In genomic region chr11:43424386-43424785, GRCm38 (mm10) we compare ENCODE assay signal across 17 mouse cellular contexts. TPM values are rescaled to one million over a fixed set of nuclear protein-coding genes. Genes with fewer than 3 reads are reported as not detected.
DNase-seq lines count a peak whose midpoint lies in the region; ATAC-seq and TF ChIP-seq lines count a peak whose summit lies in the region.
"Had no signal": no experiment of that assay in that cellular context is flagged by ENCODE, and none has a peak within 500 bp of the region (broad histone marks: within the 10 kb centered on the region; RNA-seq: fewer than 3 reads in every experiment).

No protein-coding gene starts in this region.

- no peak overlapping the region for H3K4me3 ChIP-seq in intestine, postnatal 0 days (ENCODE audit: low read depth, low read length)
- H3K4me3 ChIP-seq in intestine, embryonic 15.5 days (replicated peaks), result no peak overlapping the region
- H3K4me3 ChIP-seq: embryonic facial prominence, embryonic 12.5 days; heart, embryonic 10.5 days; hindbrain, embryonic 13.5 days; lung, embryonic 15.5 days; midbrain, embryonic 13.5 days had no signal

- H3K9me3 ChIP-seq in intestine, postnatal 0 days (ENCODE audit: control insufficient read depth), result no peaks in the 10 kb centered on the region
- H3K9me3 ChIP-seq in intestine, embryonic 15.5 days, result no peaks in the 10 kb centered on the region
- H3K9me3 ChIP-seq: embryonic facial prominence, embryonic 12.5 days; heart, embryonic 10.5 days; hindbrain, embryonic 13.5 days; lung, embryonic 15.5 days; midbrain, embryonic 13.5 days had no signal

- no peak for ATAC-seq in intestine, postnatal 0 days
- no peak for ATAC-seq in intestine, embryonic 15.5 days
- ATAC-seq: midbrain, embryonic 13.5 days had no signal

- intact Hi-C loops in left cerebral cortex, postnatal 10 days (cut with DNase I), result no loop called here

- no peak overlapping the region for H3K4me2 ChIP-seq in intestine, postnatal 0 days (replicated peaks; ENCODE audit: low read depth)
- H3K4me2 ChIP-seq in intestine, embryonic 15.5 days (replicated peaks), result no peak overlapping the region
- H3K4me2 ChIP-seq: embryonic facial prominence, embryonic 12.5 days; hindbrain, embryonic 13.5 days; lung, embryonic 15.5 days; midbrain, embryonic 13.5 days had no signal

- whole genome bisulfite sequencing in intestine, postnatal 0 days, result 77% methylated on average over 5 of the region's 5 CpGs
- 76% methylated on average over 5 of the region's 5 CpGs for WGBS in intestine, embryonic 15.5 days

- H3K4me1 ChIP-seq in intestine, postnatal 0 days (replicated peaks; ENCODE audit: control insufficient read depth, insufficient read depth, low read length), result no peaks in the 10 kb centered on the region
- H3K4me1 ChIP-seq in intestine, embryonic 15.5 days (replicated peaks), result peaks cover 9% of the 10 kb centered on the region; the same call in 1 of the 2 replicates

- H3K27me3 ChIP-seq in intestine, postnatal 0 days (replicated peaks; ENCODE audit: control insufficient read depth, insufficient read depth, low read length), result no peaks in the 10 kb centered on the region
- no peaks in the 10 kb centered on the region for H3K27me3 ChIP-seq in intestine, embryonic 15.5 days (replicated peaks)
- H3K27me3 ChIP-seq: embryonic facial prominence, embryonic 12.5 days; hindbrain, embryonic 13.5 days; lung, embryonic 15.5 days; midbrain, embryonic 13.5 days had no signal

- peaks cover 22% of the 10 kb centered on the region; the same call in 1 of the 2 replicates for H3K36me3 ChIP-seq in intestine, postnatal 0 days (ENCODE audit: control insufficient read depth, insufficient read depth)
- no peaks in the 10 kb centered on the region for H3K36me3 ChIP-seq in intestine, embryonic 15.5 days
- H3K36me3 ChIP-seq: midbrain, embryonic 13.5 days had no signal

- peak; percentile 44 for DNase-seq in thymus, postnatal 4 days
- no peak for DNase-seq in thymus, adult 18-20 months
- no peak for DNase-seq in brain, embryonic 14.5 days (ENCODE audit: low read depth)
- no peak for DNase-seq in adrenal gland, adult 18-20 months (ENCODE audit: low spot score in 2 of 2)
- no peak for DNase-seq in left cerebral cortex, postnatal 10 days (ENCODE audit: extremely low spot score in 1 of 2, low spot score in 2 of 2)
- no peak for DNase-seq in right cerebral cortex, adult 18-20 months
- DNase-seq: cerebellum, adult 8-10 months; kidney, postnatal 10 days; thymus, adult 2 months had no signal

- no peak overlapping the region for H3K9ac ChIP-seq in intestine, postnatal 0 days (ENCODE audit: low read depth, low read length)
- no peak overlapping the region for H3K9ac ChIP-seq in intestine, embryonic 15.5 days
- H3K9ac ChIP-seq: embryonic facial prominence, embryonic 12.5 days; hindbrain, embryonic 13.5 days; lung, embryonic 15.5 days; midbrain, embryonic 13.5 days had no signal

- H3K27ac ChIP-seq in intestine, postnatal 0 days (ENCODE audit: low read depth, low read length), result no peak overlapping the region
- H3K27ac ChIP-seq in intestine, embryonic 15.5 days, result no peak overlapping the region
- H3K27ac ChIP-seq: embryonic facial prominence, embryonic 12.5 days; heart, embryonic 10.5 days; hindbrain, embryonic 13.5 days; lung, embryonic 15.5 days; midbrain, embryonic 13.5 days had no signal

- TF ChIP-seq POLR2A in brain, embryonic 14.5 days (IDR thresholded peaks at IDR 0.05; ENCODE audit: borderline replicate concordance, extremely low read depth, insufficient read depth, insufficient read length, poor library complexity, severe bottlenecking), result no peak

- TF ChIP-seq CTCF in intestine, postnatal 0 days (IDR thresholded peaks at IDR 0.05; ENCODE audit: low read depth), result peak; percentile 57
- peak; percentile 29; the same call in 1 of the 2 replicates for TF ChIP-seq CTCF in brain, embryonic 14.5 days (IDR thresholded peaks at IDR 0.05; ENCODE audit: borderline replicate concordance, extremely low read depth, insufficient read depth, insufficient read length)

RNA-seq across cellular contexts. Expression of gene Pttg1, which starts 1.7 kb away (rescaled TPM):
- polyA plus RNA-seq in intestine, postnatal 0 days (2015; fragmentation: Nextera tagmentation; extraction: Ambion mirVana), result 88.3 and 88.4 TPM in 2 replicates
- polyA plus RNA-seq in intestine, embryonic 15.5 days (2015; fragmentation: Nextera tagmentation; extraction: Ambion mirVana), result 64.5 and 68.6 TPM in 2 replicates
- 22.7 and 31.9 TPM in 2 replicates for polyA plus RNA-seq in brain, embryonic 14.5 days (2012; rRNA removed)
- total RNA-seq in adrenal gland, adult 18-20 months (2021), result 10 to 100 TPM; 40.9 to 45.3 TPM
- 10 to 100 TPM; 19.1 to 20.0 TPM for total RNA-seq in left cerebral cortex, postnatal 10 days (2021)

RNA-seq across cellular contexts. Expression of gene Slu7, which starts 9.2 kb away (rescaled TPM):
- polyA plus RNA-seq in intestine, postnatal 0 days (2015; fragmentation: Nextera tagmentation; extraction: Ambion mirVana), result 33.6 and 40.3 TPM in 2 replicates
- polyA plus RNA-seq in intestine, embryonic 15.5 days (2015; fragmentation: Nextera tagmentation; extraction: Ambion mirVana), result 44.1 and 48.0 TPM in 2 replicates
- polyA plus RNA-seq in brain, embryonic 14.5 days (2012; rRNA removed), result 7.9 and 17.1 TPM in 2 replicates
- 10 to 100 TPM; 38.6 to 41.8 TPM for total RNA-seq in adrenal gland, adult 18-20 months (2021)
- 10 to 100 TPM; 42.2 to 48.7 TPM for total RNA-seq in left cerebral cortex, postnatal 10 days (2021)

RNA-seq across cellular contexts. Expression of gene C1qtnf2, which starts 49.7 kb away (rescaled TPM):
- 9.4 and 11.9 TPM in 2 replicates for polyA plus RNA-seq in intestine, postnatal 0 days (2015; fragmentation: Nextera tagmentation; extraction: Ambion mirVana)
- 6.3 and 6.6 TPM in 2 replicates for polyA plus RNA-seq in intestine, embryonic 15.5 days (2015; fragmentation: Nextera tagmentation; extraction: Ambion mirVana)
- polyA plus RNA-seq in brain, embryonic 14.5 days (2012; rRNA removed), result 5.0 and 7.2 TPM in 2 replicates
- 1 to 10 TPM; 7.7 to 8.7 TPM for total RNA-seq in adrenal gland, adult 18-20 months (2021)
- 1 to 10 TPM; 5.3 to 6.5 TPM for total RNA-seq in left cerebral cortex, postnatal 10 days (2021)
- total RNA-seq: neutrophil, adult 5-6 weeks had no signal
